Mouse (Mus musculus): Measurements from ENCODE around the gene Por. TPM values are rescaled to one million over a fixed set of nuclear protein-coding genes. Genes with fewer than 3 reads are reported as not detected.

Por gene
- polyA plus RNA-seq, 1 experiment from 2014 or later: 97.3 TPM

DNA sequence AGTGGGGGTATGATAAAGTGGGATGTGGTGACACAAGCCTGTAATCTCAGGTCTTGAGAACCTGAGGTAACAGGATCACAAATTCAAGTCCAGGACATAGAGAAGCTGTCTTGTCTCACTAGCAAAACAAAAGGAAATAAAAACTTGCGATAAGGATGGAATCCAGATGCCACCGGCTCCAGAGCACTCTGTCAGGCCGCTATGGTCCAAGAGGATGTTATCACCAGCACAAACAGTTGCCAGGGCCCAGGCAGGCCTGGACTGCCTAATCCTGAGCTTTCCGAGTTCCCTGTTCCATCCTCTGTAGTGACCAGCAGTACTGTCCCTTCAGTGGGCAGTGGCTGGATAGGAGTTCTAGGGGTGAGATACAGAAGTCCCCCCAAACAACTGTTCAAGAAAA, 9.9 kb upstream of the Por start:
- H3K27me3 ChIP-seq (replicated peaks; ENCODE audit: low read depth, poor library complexity, severe bottlenecking): no peaks in the 10 kb centered on the region
- H3K36me3 ChIP-seq (replicated peaks): no peaks in the 10 kb centered on the region
- DNase-seq (ENCODE audit: low spot score): no peak
- H3K9me3 ChIP-seq: no peaks in the 10 kb centered on the region
- H3K27ac ChIP-seq (replicated peaks): no peak overlapping the region
- WGBS: 76% methylated on average over 4 of the region's 4 CpGs
- H3K4me1 ChIP-seq: no peaks in the 10 kb centered on the region
- H3K4me3 ChIP-seq: no peak overlapping the region

DNA sequence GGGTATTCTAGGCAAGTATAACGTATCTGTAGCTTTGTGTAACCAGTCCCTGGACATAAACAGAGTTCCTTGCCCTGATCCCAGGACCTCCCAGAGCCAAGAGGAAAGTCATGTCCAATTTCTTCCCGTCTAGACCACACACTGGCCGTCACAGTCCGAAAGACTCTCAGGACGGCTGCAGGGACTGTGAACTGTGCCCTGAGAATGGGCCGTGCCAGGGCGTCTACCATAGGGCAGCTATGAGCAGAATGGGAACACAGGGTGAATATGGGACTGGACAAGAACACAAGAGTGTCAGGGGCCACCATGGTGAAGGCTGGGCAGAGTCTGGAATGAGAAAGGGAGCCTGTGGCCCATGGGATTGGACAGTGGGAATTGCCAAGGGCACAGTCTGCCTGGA, 9.3 kb upstream of the Por start:
- Histone ChIP-seq H3K4me3 (no peak overlapping the region), H3K27me3 (replicated peaks; ENCODE audit: low read depth, poor library complexity, severe bottlenecking) (no peaks in the 10 kb centered on the region), H3K4me1 (no peaks in the 10 kb centered on the region), H3K9me3 (peaks cover under 1% of the 10 kb centered on the region; the same call in 1 of the 2 replicates), H3K27ac (replicated peaks) (no peak overlapping the region), H3K36me3 (replicated peaks) (no peaks in the 10 kb centered on the region)
- WGBS: 88% methylated on average over 7 of the region's 7 CpGs
- no peak for DNase-seq (ENCODE audit: low spot score)

DNA sequence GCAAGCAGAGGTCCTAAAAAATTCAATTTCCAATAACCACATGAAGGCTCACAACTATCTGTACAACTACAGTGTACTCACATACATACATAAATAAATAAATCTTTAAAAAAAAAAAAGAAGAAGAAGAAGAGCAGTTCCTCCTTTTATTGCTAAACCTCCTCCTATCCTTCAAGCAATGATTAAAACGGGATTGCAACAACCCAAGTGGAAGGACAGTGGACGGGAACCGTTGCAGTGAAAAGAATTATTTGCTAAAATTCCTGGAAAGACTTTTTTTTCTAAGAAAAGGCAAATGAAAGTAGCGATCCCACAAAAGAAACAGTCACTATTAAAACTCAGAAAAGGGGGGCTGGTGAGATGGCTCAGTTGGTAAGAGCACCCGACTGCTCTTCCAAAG, 2.9 kb upstream of the Por start:
- Histone ChIP-seq H3K9me3 (peaks cover 7% of the 10 kb centered on the region; the same call in 1 of the 2 replicates), H3K4me3 (no peak overlapping the region), H3K36me3 (replicated peaks) (no peaks in the 10 kb centered on the region), H3K4me1 (peaks cover 23% of the 10 kb centered on the region), H3K27ac (replicated peaks) (no peak overlapping the region), H3K27me3 (replicated peaks; ENCODE audit: low read depth, poor library complexity, severe bottlenecking) (no peaks in the 10 kb centered on the region)
- DNase-seq (ENCODE audit: low spot score): no peak
- 92% methylated on average over 5 of the region's 5 CpGs for WGBS

DNA sequence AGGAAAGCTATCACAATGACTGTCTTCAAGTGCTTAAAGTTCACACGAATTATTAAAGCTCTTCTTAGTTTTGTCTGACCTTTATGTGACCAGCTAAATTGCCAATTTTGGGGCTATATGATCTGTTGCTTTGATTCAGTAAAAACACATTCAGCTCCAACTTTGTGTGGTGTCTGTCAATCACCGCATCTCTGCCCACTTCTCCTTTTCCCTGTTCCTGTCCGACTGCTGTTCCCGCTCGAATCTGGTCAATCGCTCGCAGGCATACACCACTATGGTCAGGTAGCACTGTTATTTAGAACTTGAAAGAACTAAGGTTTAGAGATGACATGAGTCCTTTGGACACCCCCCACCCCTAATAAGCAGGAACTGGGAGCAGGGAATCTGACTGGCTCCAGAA, 1.8 kb upstream of the Por start:
- peaks cover 7% of the 10 kb centered on the region; the same call in 1 of the 2 replicates for H3K9me3 ChIP-seq
- peaks cover 31% of the 10 kb centered on the region for H3K4me1 ChIP-seq
- H3K36me3 ChIP-seq (replicated peaks): no peaks in the 10 kb centered on the region
- no peaks in the 10 kb centered on the region for H3K27me3 ChIP-seq (replicated peaks; ENCODE audit: low read depth, poor library complexity, severe bottlenecking)
- DNase-seq (ENCODE audit: low spot score): no peak
- 83% methylated on average over 7 of the region's 7 CpGs for WGBS
- H3K4me3 ChIP-seq: no peak overlapping the region
- no peak overlapping the region for H3K27ac ChIP-seq (replicated peaks)

- WGBS: 64% methylated on average over 2 of the region's 2 CpGs
- no peaks in the 10 kb centered on the region; the same call in 1 of the 2 replicates for H3K27me3 ChIP-seq (replicated peaks; ENCODE audit: low read depth, poor library complexity, severe bottlenecking)
- no peak overlapping the region for H3K4me3 ChIP-seq
- H3K4me1 ChIP-seq: peaks cover 59% of the 10 kb centered on the region
- no peak for DNase-seq (ENCODE audit: low spot score)
- no peaks in the 10 kb centered on the region for H3K36me3 ChIP-seq (replicated peaks)
- peaks cover 3% of the 10 kb centered on the region; the same call in 1 of the 2 replicates for H3K9me3 ChIP-seq
- no peak overlapping the region for H3K27ac ChIP-seq (replicated peaks)
These were observed 1.0 kb downstream of the Por start for GRCm38 (mm10) chr5:135670881-135671280.

- no peak overlapping the region for H3K4me3 ChIP-seq
- no peaks in the 10 kb centered on the region for H3K36me3 ChIP-seq (replicated peaks)
- WGBS: 64% methylated on average over 4 of the region's 4 CpGs
- H3K9me3 ChIP-seq: no peaks in the 10 kb centered on the region
- H3K27ac ChIP-seq (replicated peaks): no peak overlapping the region
- H3K27me3 ChIP-seq (replicated peaks; ENCODE audit: low read depth, poor library complexity, severe bottlenecking): no peaks in the 10 kb centered on the region; the same call in 1 of the 2 replicates
- peaks cover 60% of the 10 kb centered on the region for H3K4me1 ChIP-seq
- DNase-seq (ENCODE audit: low spot score): no peak
These were observed 2.7 kb downstream of the Por start for GRCm38 (mm10) chr5:135672509-135672908.

DNA sequence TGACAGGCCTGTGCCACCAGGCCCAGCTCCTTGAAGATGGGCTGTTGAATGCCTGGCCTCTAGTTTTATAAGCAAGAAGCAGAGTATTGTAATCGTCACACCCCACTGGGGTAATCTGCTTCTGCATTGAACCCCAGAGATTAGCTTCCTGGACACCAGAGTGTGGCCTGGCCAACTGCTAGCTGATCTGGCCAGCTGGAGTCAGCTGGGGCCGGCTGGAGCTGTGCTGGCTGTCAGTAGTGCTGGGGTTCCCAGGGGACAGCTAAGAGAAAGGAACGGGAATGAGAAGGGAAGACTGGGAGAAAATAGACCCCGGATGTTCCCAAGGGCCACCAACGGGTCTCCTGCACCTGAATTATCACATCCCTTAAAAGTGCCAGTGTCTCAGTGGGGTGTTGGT, 3.1 kb downstream of the Por start:
- Histone ChIP-seq H3K36me3 (replicated peaks) (no peaks in the 10 kb centered on the region), H3K9me3 (no peaks in the 10 kb centered on the region), H3K27me3 (replicated peaks; ENCODE audit: low read depth, poor library complexity, severe bottlenecking) (no peaks in the 10 kb centered on the region; the same call in 1 of the 2 replicates), H3K4me3 (no peak overlapping the region), H3K27ac (replicated peaks) (peak overlapping the region; percentile 45), H3K4me1 (peaks cover 60% of the 10 kb centered on the region)
- DNase-seq (ENCODE audit: low spot score): no peak
- 61% methylated on average over 5 of the region's 5 CpGs for WGBS

DNA sequence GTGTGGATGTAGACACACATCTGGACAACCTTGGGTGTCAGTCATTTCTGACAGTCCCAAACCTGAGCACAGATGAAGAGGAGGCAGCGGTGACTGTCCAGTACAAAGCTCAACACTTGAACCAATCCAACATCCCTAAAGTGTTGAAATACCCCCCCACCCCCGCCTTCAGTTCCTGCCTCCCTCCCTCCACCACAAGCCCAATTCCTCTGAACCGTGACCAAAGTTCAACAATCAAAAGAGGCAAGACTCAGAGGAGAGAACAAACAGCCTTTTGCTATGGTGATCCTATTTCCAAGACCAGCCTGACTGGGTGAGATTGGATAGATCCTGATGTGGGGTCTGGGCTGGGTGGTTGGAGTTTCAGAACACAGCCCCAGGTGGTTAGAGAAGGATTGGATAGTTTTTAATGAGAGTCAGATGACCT, 4.5 kb downstream of the Por start:
- Histone ChIP-seq H3K4me3 (peak overlapping the region; percentile 37), H3K36me3 (replicated peaks) (no peaks in the 10 kb centered on the region), H3K27ac (replicated peaks) (peak overlapping the region; percentile 84), H3K4me1 (peaks cover 58% of the 10 kb centered on the region), H3K27me3 (replicated peaks; ENCODE audit: low read depth, poor library complexity, severe bottlenecking) (no peaks in the 10 kb centered on the region; the same call in 1 of the 2 replicates), H3K9me3 (no peaks in the 10 kb centered on the region)
- 12% methylated on average over 3 of the region's 3 CpGs for WGBS
- no peak for DNase-seq (ENCODE audit: low spot score)

- Histone ChIP-seq H3K4me3 (peak overlapping the region; percentile 37), H3K4me1 (peaks cover 53% of the 10 kb centered on the region), H3K27ac (replicated peaks) (peak overlapping the region; percentile 84), H3K9me3 (no peaks in the 10 kb centered on the region), H3K27me3 (replicated peaks; ENCODE audit: low read depth, poor library complexity, severe bottlenecking) (no peaks in the 10 kb centered on the region; the same call in 1 of the 2 replicates), H3K36me3 (replicated peaks) (no peaks in the 10 kb centered on the region)
- under 1% methylated on average over 11 of the region's 11 CpGs for WGBS
- peak; percentile 83 for DNase-seq (ENCODE audit: low spot score)
These were observed 5.0 kb downstream of the Por start for GRCm38 (mm10) chr5:135674821-135675220.

DNA sequence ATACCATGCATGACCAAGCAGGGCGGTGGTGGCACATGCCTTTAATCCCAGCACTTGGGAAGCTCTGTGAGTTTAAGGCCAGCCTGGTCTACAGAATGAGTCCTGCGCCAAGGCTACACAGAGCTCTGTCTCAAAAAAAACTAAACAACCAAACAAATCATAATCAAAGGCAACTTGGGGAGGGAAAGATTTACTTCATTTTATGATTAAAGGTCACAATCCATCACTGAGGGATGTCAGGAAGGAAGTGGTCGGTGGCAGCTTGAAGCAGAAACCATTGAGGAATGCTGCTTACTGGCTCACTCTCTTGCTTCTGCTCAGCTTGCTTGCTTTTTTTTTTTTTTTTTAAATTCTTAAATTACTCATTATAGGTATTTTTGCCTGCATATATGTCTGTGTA, 6.9 kb downstream of the Por start:
- Histone ChIP-seq H3K4me3 (no peak overlapping the region), H3K27ac (replicated peaks) (no peak overlapping the region), H3K9me3 (no peaks in the 10 kb centered on the region), H3K27me3 (replicated peaks; ENCODE audit: low read depth, poor library complexity, severe bottlenecking) (no peaks in the 10 kb centered on the region; the same call in 1 of the 2 replicates), H3K4me1 (peaks cover 37% of the 10 kb centered on the region), H3K36me3 (replicated peaks) (no peaks in the 10 kb centered on the region)
- WGBS: 82% methylated on average over 3 of the region's 3 CpGs
- no peak for DNase-seq (ENCODE audit: low spot score)

DNA sequence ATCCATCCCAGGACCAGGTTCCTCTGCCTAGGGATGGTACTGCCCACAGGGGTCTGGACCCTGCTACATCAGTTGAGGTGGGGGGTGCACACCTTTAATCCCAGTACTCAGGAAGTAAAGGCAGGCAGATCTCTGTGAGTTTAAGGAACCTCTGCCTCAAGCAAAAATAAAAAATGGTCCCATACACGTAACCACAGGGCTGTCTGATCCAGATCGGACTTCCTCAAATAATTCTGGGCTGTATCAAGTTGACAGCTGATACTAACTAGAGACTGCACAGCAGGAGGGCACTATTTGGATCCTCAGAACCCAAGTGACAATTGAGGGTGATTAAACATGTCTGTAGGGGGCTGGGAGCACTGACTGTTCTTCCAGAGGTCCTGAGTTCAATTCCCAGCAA, 7.4 kb downstream of the Por start:
- Histone ChIP-seq H3K27ac (replicated peaks) (no peak overlapping the region), H3K4me3 (no peak overlapping the region), H3K4me1 (peaks cover 37% of the 10 kb centered on the region), H3K9me3 (no peaks in the 10 kb centered on the region), H3K36me3 (replicated peaks) (no peaks in the 10 kb centered on the region), H3K27me3 (replicated peaks; ENCODE audit: low read depth, poor library complexity, severe bottlenecking) (no peaks in the 10 kb centered on the region; the same call in 1 of the 2 replicates)
- no peak for DNase-seq (ENCODE audit: low spot score)
- WGBS: 84% methylated on average over 2 of the region's 2 CpGs

DNA sequence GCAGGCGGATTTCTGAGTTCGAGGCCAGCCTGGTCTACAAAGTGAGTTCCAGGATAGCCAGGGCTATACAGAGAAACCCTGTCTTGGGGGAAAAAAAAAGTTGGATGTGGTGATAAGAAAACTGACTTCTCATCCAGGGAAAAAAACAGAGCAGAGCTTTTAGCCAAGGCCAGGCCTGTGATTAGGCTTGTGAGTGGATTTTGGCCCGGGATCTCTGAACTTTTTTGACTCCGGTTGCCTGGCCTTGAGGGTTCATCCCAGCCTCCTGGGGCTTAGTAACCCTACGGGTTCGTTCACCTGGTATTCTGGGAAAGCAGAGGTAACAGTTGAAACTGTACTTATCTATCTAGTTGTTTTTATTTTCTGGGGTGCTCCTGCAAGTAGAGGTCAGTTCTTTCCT, 8.6 kb downstream of the Por start:
- no peak overlapping the region for H3K27ac ChIP-seq (replicated peaks)
- H3K36me3 ChIP-seq (replicated peaks): no peaks in the 10 kb centered on the region
- no peaks in the 10 kb centered on the region for H3K9me3 ChIP-seq
- H3K4me3 ChIP-seq: no peak overlapping the region
- H3K4me1 ChIP-seq: peaks cover 25% of the 10 kb centered on the region
- H3K27me3 ChIP-seq (replicated peaks; ENCODE audit: low read depth, poor library complexity, severe bottlenecking): no peaks in the 10 kb centered on the region; the same call in 1 of the 2 replicates
- DNase-seq (ENCODE audit: low spot score): no peak
- WGBS: 94% methylated on average over 6 of the region's 6 CpGs

- no peaks in the 10 kb centered on the region for H3K36me3 ChIP-seq (replicated peaks)
- H3K4me1 ChIP-seq: no peaks in the 10 kb centered on the region
- 85% methylated on average over 6 of the region's 6 CpGs for WGBS
- no peaks in the 10 kb centered on the region for H3K9me3 ChIP-seq
- no peaks in the 10 kb centered on the region for H3K27me3 ChIP-seq (replicated peaks; ENCODE audit: low read depth, poor library complexity, severe bottlenecking)
- no peak overlapping the region for H3K4me3 ChIP-seq
- no peak for DNase-seq (ENCODE audit: low spot score)
- no peak overlapping the region for H3K27ac ChIP-seq (replicated peaks)
These were observed 11.2 kb downstream of the Por start for GRCm38 (mm10) chr5:135680967-135681545.

Measured in embryonic facial prominence, embryonic 10.5 days (tissue).